Mouse (Mus musculus) liver, embryonic 14.5 days (tissue): Measurements from ENCODE around the gene 0610030E20Rik.

Experiments
- CTCF ChIP-seq: IDR thresholded peaks from 2 replicates; pipeline ENCODE4 v1.5.1; 2016; ENCODE audit warnings: antibody characterized with exemption, low read depth, control low read depth
- EP300 ChIP-seq: IDR thresholded peaks from 2 replicates; pipeline ENCODE4 v1.6.1; 2016; ENCODE audit warnings: antibody characterized with exemption, low read depth

GRCm38 (mm10) chr6:72346261-72346660 is 856 bp upstream of the 0610030E20Rik start:
- TF ChIP-seq CTCF: peak; percentile 30
- no peak for TF ChIP-seq EP300
